Mouse (Mus musculus) layer of hippocampus, postnatal 36 days (tissue): ENCODE results near the gene Gm28919. TPM values are rescaled to one million over a fixed set of nuclear protein-coding genes. Genes with fewer than 3 reads are reported as not detected.
"Not testable (repeated sequence)": the region's sequence is repeated elsewhere in the genome, so short reads cannot be mapped to it uniquely, and the experiment has no call there.

Experiments used
- DNase-seq, 2 experiments: peaks; one replicate each; pipeline ENCODE4 v3.0.0; 2022
- total RNA-seq, 2 experiments: library from RNA; stranded (reverse); gene quantifications; 2 replicates each; pipeline ENCODE4 v1.2.3; 2021

Gm28919 gene
- total RNA-seq, result not detected

DNA sequence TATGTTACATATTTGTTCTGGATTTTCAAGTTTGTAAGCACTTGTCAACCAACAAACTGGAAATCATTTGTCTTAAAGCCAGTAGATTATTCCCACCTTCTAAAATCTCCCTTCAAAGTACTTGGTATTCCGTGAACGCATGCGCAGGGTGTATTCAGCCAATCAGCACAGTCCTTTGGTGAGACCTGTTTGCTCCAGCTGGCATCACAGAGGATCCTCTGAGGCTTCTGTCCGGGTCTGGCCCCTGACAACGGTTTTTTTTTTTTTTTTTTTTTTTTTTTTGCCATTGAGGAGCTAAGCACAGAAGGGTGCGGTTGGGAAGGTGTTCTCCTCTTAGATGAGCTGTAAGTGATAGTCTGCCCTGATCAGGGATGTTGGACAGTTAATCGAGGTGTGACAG lies at the start of gene Gm28919:
TSS of gene Gm28919 (plus strand) at position 301 of the 400 bp plus-strand sequence.
- not testable (repeated sequence) for DNase-seq

Other genes starting within 250 kb of the Gm28919 start
- gene Gm21719, start 99.3 kb downstream of the Gm28919 start, total RNA-seq, result not detected